Mouse (Mus musculus) embryonic stem cell, embryonic (primary cell): ENCODE results near the gene Tmem106b.

Source experiments
- CTCF ChIA-PET, 4 experiments: fragments of 300-600 bp in 2 of 4; fragments of 350-600 bp in 2 of 4; sonication (Branson Sonifier 250); formaldehyde crosslinking; loops; one replicate each; lab custom pipeline; 2022; ENCODE audit warnings: inconsistent platforms in 2 of 4; lab: Charles Lee
- POLR2A ChIA-PET, 4 experiments: fragments of 300-600 bp in 2 of 4; fragments of 350-600 bp in 2 of 4; sonication (Branson Sonifier 250); formaldehyde crosslinking; loops; one replicate each; lab custom pipeline; 2022; ENCODE audit warnings: antibody characterized with exemption in 4 of 4, inconsistent platforms in 1 of 4; lab: Charles Lee

The Tmem106b gene

DNA sequence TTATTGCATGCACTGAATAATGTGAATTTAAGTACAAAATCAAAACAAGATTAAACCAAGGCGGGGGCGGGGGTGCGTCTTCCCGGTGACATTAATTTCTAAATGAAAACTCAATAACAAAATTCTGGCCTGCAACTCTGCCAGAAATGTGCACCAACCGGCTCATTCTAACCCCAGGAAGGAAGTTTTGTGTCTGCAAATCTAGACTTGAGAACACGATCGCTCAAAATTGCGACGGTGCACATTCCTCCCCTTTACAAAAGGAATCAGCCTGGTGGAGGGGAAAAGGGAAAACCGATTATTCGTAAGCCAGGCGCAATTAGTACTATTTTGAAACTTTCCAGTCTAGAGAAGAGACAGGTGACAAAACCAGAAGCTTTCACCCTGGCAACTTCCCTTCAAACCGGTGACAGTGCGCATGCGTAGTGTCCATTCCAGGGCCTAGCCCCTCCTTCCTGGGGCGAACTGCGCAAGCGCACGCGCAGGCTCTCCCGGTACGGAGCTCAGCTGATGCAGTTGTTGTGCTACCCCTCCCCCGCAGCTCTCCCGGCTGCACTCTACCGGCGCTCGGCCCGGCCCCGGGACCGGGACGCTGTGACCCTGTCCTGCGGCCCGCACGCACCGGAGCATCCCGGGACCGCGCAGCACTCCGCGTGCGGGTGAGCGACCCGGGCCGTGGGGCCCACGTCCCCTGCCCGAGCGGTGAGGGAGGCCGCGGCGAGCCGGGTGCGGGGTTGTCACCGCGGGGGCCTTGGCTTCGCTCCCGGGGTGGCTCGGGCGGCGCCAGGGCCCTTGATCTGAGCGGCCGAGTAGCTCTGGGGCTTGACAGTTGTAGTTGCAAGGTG lies at the start of gene Tmem106b:
Gene Tmem106b (plus strand): TSS at position 458 of the 845 bp plus-strand sequence.
- POLR2A ChIA-PET: interaction anchor here in 3 of 4 experiments (0.6 to 2.2 kb wide), 12 partner anchors 8 to 762 kb away, joined by 3 to 15 read pairs (median 4); no protein-coding TSS in a partner anchor
- CTCF ChIA-PET: no interaction called here

GRCm38 (mm10) chr6:13021245-13022100 lies 48.1 kb upstream of the Tmem106b start:
- ChIA-PET POLR2A (no interaction called here), CTCF (interaction anchor here in 1 of 4 experiments (0.5 kb wide), 1 partner anchor 8 kb away, joined by 3 read pairs; no protein-coding TSS in a partner anchor)

DNA sequence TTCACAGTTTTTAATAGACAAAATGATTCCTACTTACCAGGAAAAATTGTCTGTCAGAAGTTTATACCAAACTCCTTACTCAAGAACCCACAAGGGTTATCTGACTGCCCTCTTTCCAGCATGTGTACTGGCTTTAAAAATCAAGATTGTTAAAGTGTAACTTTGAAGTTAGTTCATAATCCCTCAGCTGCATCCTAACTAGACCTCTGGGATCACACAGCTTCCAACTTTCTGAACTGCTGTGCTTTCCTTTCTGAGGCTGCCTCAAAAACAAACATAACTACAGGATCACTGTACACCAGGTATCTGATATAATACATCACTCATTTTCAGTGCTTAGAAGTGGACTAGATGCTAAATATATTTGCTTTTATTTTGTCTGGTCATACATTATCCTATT lies 39.0 kb upstream of the Tmem106b start:
- CTCF ChIA-PET: interaction anchor here in 1 of 4 experiments (0.6 to 1.2 kb wide), 2 partner anchors 715 kb away, joined by 3 to 4 read pairs; no protein-coding TSS in a partner anchor
- POLR2A ChIA-PET: no interaction called here

- ChIA-PET CTCF (interaction anchor here in 1 of 4 experiments (1.2 kb wide), 1 partner anchor 716 kb away, joined by 4 read pairs; no protein-coding TSS in a partner anchor), POLR2A (no interaction called here)
These were observed 38.6 kb upstream of the Tmem106b start for GRCm38 (mm10) chr6:13030961-13031360.

- ChIA-PET POLR2A (interaction anchor here in 2 of 4 experiments (0.6 to 0.9 kb wide), 2 partner anchors 8 to 111 kb away, joined by 3 to 4 read pairs; no protein-coding TSS in a partner anchor), CTCF (interaction anchor here in 1 of 4 experiments (0.6 kb wide), 1 partner anchor 9 kb away, joined by 5 read pairs; no protein-coding TSS in a partner anchor)
These were observed 17.0 kb upstream of the Tmem106b start for GRCm38 (mm10) chr6:13052408-13053200.

DNA sequence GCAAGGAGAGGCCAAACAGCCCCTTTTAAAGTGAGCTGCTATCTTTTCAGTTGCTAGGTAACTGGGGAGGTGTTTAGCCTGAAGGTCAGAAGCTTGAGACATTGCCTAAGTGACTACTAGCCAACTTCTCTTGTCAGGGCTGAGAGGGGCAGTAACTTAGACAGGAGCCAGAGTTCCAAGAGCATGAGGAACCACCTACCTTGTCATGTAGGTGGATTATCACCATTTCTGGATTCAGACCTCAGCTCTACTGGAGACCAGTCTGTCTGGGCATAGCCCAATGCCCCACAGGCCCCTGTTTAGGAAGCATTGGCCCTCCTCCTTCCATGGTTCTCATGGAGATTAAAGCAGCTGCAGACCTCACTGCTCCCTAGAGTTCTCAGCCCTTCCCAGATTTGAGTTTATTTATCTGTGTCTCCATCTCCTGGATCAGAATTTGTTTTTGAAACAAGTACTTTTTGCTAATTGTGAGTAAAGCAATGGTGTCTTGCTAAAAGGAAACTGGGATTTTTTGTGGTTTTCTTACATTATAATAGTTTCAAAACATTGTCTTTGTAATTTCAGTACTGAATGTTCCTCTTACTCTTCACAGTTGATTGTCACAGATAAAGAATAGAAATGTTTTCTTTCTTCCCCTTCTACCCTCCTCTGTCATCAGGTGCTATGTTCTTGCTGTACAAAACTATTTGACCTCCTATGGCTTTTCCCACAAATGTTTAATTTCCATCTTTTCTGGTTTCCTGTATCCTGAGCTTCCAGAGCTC lies 8.1 kb upstream of the Tmem106b start:
- ChIA-PET CTCF (no interaction called here), POLR2A (interaction anchor here in 3 of 4 experiments (0.7 to 1.5 kb wide), 5 partner anchors 8 to 313 kb away, joined by 3 to 12 read pairs (median 4); partner anchors contain the start of gene Tmem106b (in 2 of the 3))

- CTCF ChIA-PET: no interaction called here
- POLR2A ChIA-PET: interaction anchor here in 2 of 4 experiments (0.7 to 1.5 kb wide), 4 partner anchors 7 to 314 kb away, joined by 3 to 12 read pairs (median 4); partner anchors contain the start of gene Tmem106b (in 2 of the 2)
These were observed 7.5 kb upstream of the Tmem106b start for GRCm38 (mm10) chr6:13062063-13062462.

- POLR2A ChIA-PET: interaction anchor here in 1 of 4 experiments (1.0 kb wide), 1 partner anchor 179 kb away, joined by 3 read pairs; no protein-coding TSS in a partner anchor
- CTCF ChIA-PET: interaction anchor here in 1 of 4 experiments (0.5 kb wide), 1 partner anchor 199 kb away, joined by 4 read pairs; no protein-coding TSS in a partner anchor
These were observed 6.8 kb upstream of the Tmem106b start for GRCm38 (mm10) chr6:13062691-13063255.

- POLR2A ChIA-PET: interaction anchor here in 3 of 4 experiments (0.9 to 2.2 kb wide), 11 partner anchors 9 to 322 kb away, joined by 3 to 15 read pairs (median 4); no protein-coding TSS in a partner anchor
- CTCF ChIA-PET: no interaction called here
These were observed 527 bp downstream of the Tmem106b start for GRCm38 (mm10) chr6:13070147-13070425.

DNA sequence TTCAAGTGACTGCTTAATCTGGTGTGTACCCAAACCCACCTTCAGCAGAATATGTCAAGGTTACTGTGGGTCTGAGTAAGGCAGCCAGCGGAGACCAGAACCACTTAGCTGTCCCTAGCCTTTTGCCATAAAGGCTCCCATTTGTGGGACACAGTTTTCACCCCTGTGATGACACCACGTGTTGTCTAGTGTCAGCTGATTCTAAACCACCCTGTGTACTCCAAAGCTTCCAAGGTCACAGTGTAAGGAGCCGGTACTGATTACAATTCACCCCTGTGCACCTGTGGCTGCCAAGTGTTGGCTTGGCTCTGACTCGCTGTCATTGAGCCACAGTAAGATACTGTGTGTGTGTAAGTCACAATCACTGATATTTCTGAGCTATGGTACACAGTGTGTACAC lies 926 bp downstream of the Tmem106b start:
- POLR2A ChIA-PET: interaction anchor here in 3 of 4 experiments (0.9 to 2.2 kb wide), 9 partner anchors 9 to 65 kb away, joined by 3 to 15 read pairs (median 4); no protein-coding TSS in a partner anchor
- CTCF ChIA-PET: no interaction called here

GRCm38 (mm10) chr6:13073036-13073435 lies 3.5 kb downstream of the Tmem106b start:
- POLR2A ChIA-PET: interaction anchor here in 1 of 4 experiments (0.7 kb wide), 1 partner anchor 11 kb away, joined by 3 read pairs; no protein-coding TSS in a partner anchor

DNA sequence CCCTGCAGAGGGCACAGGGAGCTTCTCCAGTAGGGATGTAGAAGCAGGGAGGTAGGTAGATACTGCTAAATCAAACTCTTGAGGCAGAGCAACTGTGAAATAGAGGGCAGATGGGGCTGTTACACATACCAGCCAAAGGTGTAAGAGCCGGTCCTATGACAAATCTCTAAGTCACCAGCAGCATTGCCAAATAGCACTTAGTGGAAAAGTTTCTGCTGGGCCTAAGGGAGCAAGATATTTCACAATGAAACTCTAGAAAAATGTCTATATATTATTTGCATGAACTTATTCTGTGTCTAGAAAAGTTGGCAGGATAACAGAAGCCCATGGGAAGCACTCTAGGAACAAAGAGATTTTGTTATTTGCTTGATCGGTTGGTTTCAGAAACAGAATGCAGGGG lies 4.3 kb downstream of the Tmem106b start:
- POLR2A ChIA-PET: no interaction called here
- CTCF ChIA-PET: no interaction called here

More at GRCm38 (mm10) chr6:13073036-13073435, 3.5 kb downstream of the Tmem106b start:
- CTCF ChIA-PET: no interaction called here

- POLR2A ChIA-PET: interaction anchor here in 1 of 4 experiments (0.6 kb wide), 1 partner anchor 15 kb away, joined by 3 read pairs; no protein-coding TSS in a partner anchor
- CTCF ChIA-PET: no interaction called here
These were observed 13.3 kb downstream of the Tmem106b start for GRCm38 (mm10) chr6:13082881-13083280.

DNA sequence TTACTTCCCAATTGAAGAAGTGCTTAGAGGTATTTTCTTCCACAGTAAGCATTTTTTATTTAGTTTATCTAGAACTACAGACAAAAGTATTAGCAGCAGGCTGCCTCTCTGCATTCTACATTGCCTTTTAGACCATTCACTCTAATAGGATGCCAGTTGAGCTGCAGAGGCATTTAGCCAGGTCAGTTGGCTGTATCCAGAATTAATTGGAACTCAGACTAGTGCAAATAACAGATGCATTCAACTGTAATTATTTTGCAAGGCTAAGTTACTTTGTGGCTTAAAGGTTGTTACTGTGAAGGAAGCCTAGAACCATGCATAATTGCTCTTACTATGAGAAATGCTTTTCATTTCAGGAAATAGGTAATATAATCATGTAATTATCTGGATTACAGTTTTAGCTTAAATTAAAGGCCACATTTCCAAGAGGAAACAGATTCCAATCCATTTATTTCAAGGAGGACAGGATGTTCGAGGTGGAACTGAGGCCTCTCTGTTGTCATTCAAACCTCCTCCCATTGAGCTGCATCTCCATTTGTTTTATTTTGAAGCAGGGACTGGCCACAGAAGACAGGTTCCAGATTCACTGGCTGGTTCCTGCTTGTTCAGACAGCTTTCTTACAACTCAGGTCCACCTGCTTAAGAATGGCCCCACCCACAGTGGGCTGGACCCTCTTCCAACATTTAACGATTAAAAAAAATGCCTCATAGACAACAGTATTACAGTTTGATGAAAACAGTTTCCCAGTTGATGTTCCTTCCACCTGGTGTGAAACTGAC lies 27.3 kb downstream of the Tmem106b start:
- CTCF ChIA-PET: no interaction called here
- POLR2A ChIA-PET: interaction anchor here in 2 of 4 experiments (1.0 to 1.3 kb wide), 2 partner anchors 27 kb away, joined by 3 to 5 read pairs; partner anchors contain the start of gene Tmem106b (in 2 of the 2)

DNA sequence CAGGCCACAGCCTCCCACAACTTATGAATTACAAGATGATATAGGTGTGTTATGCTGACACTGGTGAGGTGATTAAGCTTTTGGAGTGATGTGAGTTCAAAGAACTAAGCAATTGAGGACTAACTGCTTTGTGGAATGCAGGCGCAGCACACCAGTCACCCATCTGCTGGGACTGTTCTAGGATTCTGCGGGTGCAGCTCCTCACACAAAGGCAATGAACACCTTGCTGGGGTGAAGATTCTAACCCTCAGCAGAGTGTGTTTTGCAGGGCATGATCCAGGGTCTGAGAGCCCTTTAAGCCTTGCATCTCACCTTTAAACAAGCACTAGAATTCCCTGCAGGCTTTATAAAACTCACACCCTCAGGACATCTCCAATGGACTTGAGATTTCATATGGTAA lies 30.6 kb downstream of the Tmem106b start:
- POLR2A ChIA-PET: no interaction called here

GRCm38 (mm10) chr6:13108662-13109061 lies 39.1 kb downstream of the Tmem106b start:
- POLR2A ChIA-PET: interaction anchor here in 1 of 4 experiments (0.8 kb wide), 1 partner anchor 21 kb away, joined by 3 read pairs; no protein-coding TSS in a partner anchor
- CTCF ChIA-PET: no interaction called here

More for the DNA sequence above, 30.6 kb downstream of the Tmem106b start:
- CTCF ChIA-PET: interaction anchor here in 1 of 4 experiments (0.6 kb wide), 1 partner anchor 18 kb away, joined by 4 read pairs; no protein-coding TSS in a partner anchor
